Mouse (Mus musculus): Measurements from ENCODE around the gene Ucp3. TPM values are rescaled to one million over a fixed set of nuclear protein-coding genes. Genes with fewer than 3 reads are reported as not detected.

The Ucp3 gene
- total and polyA plus RNA-seq, 3 experiments: 0.13 TPM; not detected in 2

- dilution Hi-C loops (cut with MboI; ENCODE audit: extremely low pct_ligation_motif_present, extremely low pct_unique_long_range_greater_than_20kb, low sequenced_read_pairs): no loop called here
Measured at GRCm38 (mm10) chr7:100520663-100521285, 48.0 kb downstream of the Ucp3 start.

GRCm38 (mm10) chr7:100522222-100522621 lies 49.4 kb downstream of the Ucp3 start:
- Histone ChIP-seq H3K4me3 (replicated peaks in 1 of 3; ENCODE audit: low read depth in 2 of 3, low read length in 2 of 3, poor library complexity in 1 of 3) (no peak overlapping the region), H3K9me3 (replicated peaks; ENCODE audit: low read length) (no peaks in the 10 kb centered on the region), H3K36me3 (replicated peaks in 1 of 2; ENCODE audit: control insufficient read depth in 1 of 2, insufficient read depth in 1 of 2, low read length in 1 of 2) (no peaks in the 10 kb centered on the region), H3K4me1 (ENCODE audit: control insufficient read depth in 1 of 2, insufficient read depth in 2 of 2) (peaks cover 3 to 6% of the 10 kb centered on the region in 2 experiments; a peak in 1 of 4 replicates), H3K4me2 (ENCODE audit: insufficient read depth, low read depth, poor library complexity, severe bottlenecking) (no peak overlapping the region), H3K27me3 (replicated peaks) (no peaks in the 10 kb centered on the region), H3K79me2 (replicated peaks; ENCODE audit: control insufficient read depth, extremely low read depth, insufficient read depth, poor library complexity, severe bottlenecking) (no peaks in the 10 kb centered on the region), H3K27ac (ENCODE audit: insufficient read depth, low read depth) (no peak overlapping the region), H3K9ac (ENCODE audit: insufficient read depth, low read depth) (no peak overlapping the region)
- dilution Hi-C loops (cut with MboI; ENCODE audit: extremely low pct_ligation_motif_present, extremely low pct_unique_long_range_greater_than_20kb, low sequenced_read_pairs) (no loop called here), in situ Hi-C loops (cut with MboI; ENCODE audit: low pct_ligation_motif_present, low pct_unique_long_range_greater_than_20kb, low sequenced_read_pairs) (no loop called here)
- no peak for DNase-seq (ENCODE audit: extremely low read depth)
- TF ChIP-seq USF1 (IDR thresholded peaks at IDR 0.05; ENCODE audit: low read depth, low read length) (no peak), TBP (conservative IDR thresholded peaks at IDR 0.05; ENCODE audit: low read depth, low read length) (no peak), JUND (conservative IDR thresholded peaks at IDR 0.05; ENCODE audit: low read depth, low read length) (no peak), KAT2A (IDR thresholded peaks at IDR 0.05; ENCODE audit: insufficient replicate concordance, low read length) (no peak), RCOR1 (conservative IDR thresholded peaks at IDR 0.05; ENCODE audit: low read depth, low read length) (no peak), NELFE (IDR thresholded peaks at IDR 0.05; ENCODE audit: low read depth, low read length) (no peak), GABPA (IDR thresholded peaks at IDR 0.05; ENCODE audit: insufficient replicate concordance, low read depth, low read length) (no peak), MXI1 (IDR thresholded peaks at IDR 0.05; ENCODE audit: low read depth, low read length) (no peak), CHD1 (IDR thresholded peaks at IDR 0.05; ENCODE audit: low read depth, low read length) (no peak), USF2 (conservative IDR thresholded peaks at IDR 0.05; ENCODE audit: low read depth, low read length) (no peak), CHD2 (IDR thresholded peaks at IDR 0.05; ENCODE audit: low read length) (no peak), SMC3 (IDR thresholded peaks at IDR 0.05; ENCODE audit: low read depth, low read length) (no peak)

More at GRCm38 (mm10) chr7:100520663-100521285, 48.0 kb downstream of the Ucp3 start:
- Histone ChIP-seq H3K4me2 (ENCODE audit: insufficient read depth, low read depth, poor library complexity, severe bottlenecking) (no peak overlapping the region), H3K27me3 (replicated peaks) (no peaks in the 10 kb centered on the region), H3K4me3 (replicated peaks in 1 of 3; ENCODE audit: low read depth in 2 of 3, low read length in 2 of 3, poor library complexity in 1 of 3) (no peak overlapping the region), H3K9me3 (replicated peaks; ENCODE audit: low read length) (no peaks in the 10 kb centered on the region), H3K27ac (ENCODE audit: insufficient read depth, low read depth) (no peak overlapping the region), H3K9ac (ENCODE audit: insufficient read depth, low read depth) (no peak overlapping the region), H3K36me3 (replicated peaks in 1 of 2; ENCODE audit: control insufficient read depth in 1 of 2, insufficient read depth in 1 of 2, low read length in 1 of 2) (no peaks in the 10 kb centered on the region), H3K4me1 (ENCODE audit: control insufficient read depth in 1 of 2, insufficient read depth in 2 of 2) (peaks cover 3 to 6% of the 10 kb centered on the region in 2 experiments; a peak in 1 of 4 replicates), H3K79me2 (replicated peaks; ENCODE audit: control insufficient read depth, extremely low read depth, insufficient read depth, poor library complexity, severe bottlenecking) (no peaks in the 10 kb centered on the region)
- in situ Hi-C loops (cut with MboI; ENCODE audit: low pct_ligation_motif_present, low pct_unique_long_range_greater_than_20kb, low sequenced_read_pairs): no loop called here
- DNase-seq (ENCODE audit: extremely low read depth): peak; percentile 77
- 0 out of 2 replicates have a peak, but pooled peaks have one; percentile 55 for TF ChIP-seq E2F4 (IDR thresholded peaks at IDR 0.05; ENCODE audit: insufficient replicate concordance, low read depth, low read length)
- no peak for TF ChIP-seq GABPA (IDR thresholded peaks at IDR 0.05; ENCODE audit: insufficient replicate concordance, low read depth, low read length)
- peak; percentile 46; the same call in 1 of the 2 replicates for TF ChIP-seq USF2 (conservative IDR thresholded peaks at IDR 0.05; ENCODE audit: low read depth, low read length)
- no peak for TF ChIP-seq MXI1 (IDR thresholded peaks at IDR 0.05; ENCODE audit: low read depth, low read length)
- TF ChIP-seq ZMIZ1 (IDR thresholded peaks at IDR 0.05; ENCODE audit: low read depth, low read length): no peak
- no peak for TF ChIP-seq JUN (IDR thresholded peaks at IDR 0.05; ENCODE audit: insufficient read depth, low read depth, low read length)
- peak; percentile 35; the same call in 1 of the 2 replicates for TF ChIP-seq NELFE (IDR thresholded peaks at IDR 0.05; ENCODE audit: low read depth, low read length)
- peak; percentile 36; the same call in 1 of the 2 replicates for TF ChIP-seq IRF4 (IDR thresholded peaks at IDR 0.05; ENCODE audit: low read depth, low read length)
- TF ChIP-seq ZC3H11A (IDR thresholded peaks at IDR 0.05; ENCODE audit: low read depth, low read length): peak; percentile 73
- TF ChIP-seq TBP (conservative IDR thresholded peaks at IDR 0.05; ENCODE audit: low read depth, low read length): no peak
- peak; percentile 94 for TF ChIP-seq SMC3 (IDR thresholded peaks at IDR 0.05; ENCODE audit: low read depth, low read length)
- peak; percentile 61; the same call in 1 of the 2 replicates for TF ChIP-seq SIN3A (IDR thresholded peaks at IDR 0.05; ENCODE audit: low read length)
- TF ChIP-seq RAD21 (IDR thresholded peaks at IDR 0.05; ENCODE audit: low read depth, low read length): no peak; the same call in none of the 2 replicates
- peak; percentile 23; the same call in 1 of the 2 replicates for TF ChIP-seq BHLHE40 (IDR thresholded peaks at IDR 0.05; ENCODE audit: low read depth, low read length)
- peak; percentile 51 to 98 for TF ChIP-seq CTCF (conservative IDR thresholded peaks at IDR 0.05 in 1 of 2, IDR thresholded peaks at IDR 0.05 in 1 of 2; ENCODE audit: low read depth in 2 of 2, low read length in 2 of 2)
- TF ChIP-seq USF1 (IDR thresholded peaks at IDR 0.05; ENCODE audit: low read depth, low read length): peak; percentile 21; the same call in 1 of the 2 replicates
- no peak for TF ChIP-seq ELF1 (IDR thresholded peaks at IDR 0.05; ENCODE audit: low read depth, low read length)
- 0 out of 2 replicates have a peak, but pooled peaks have one; percentile 24 for TF ChIP-seq MEF2A (IDR thresholded peaks at IDR 0.05; ENCODE audit: borderline replicate concordance, low read depth, low read length)
- TF ChIP-seq UBTF (IDR thresholded peaks at IDR 0.05; ENCODE audit: low read depth, low read length): no peak
- TF ChIP-seq ZNF384 (IDR thresholded peaks at IDR 0.05; ENCODE audit: low read depth, low read length): no peak
- TF ChIP-seq POLR2A (IDR thresholded peaks at IDR 0.05; ENCODE audit: low read depth, low read length): no peak
- no peak for TF ChIP-seq ZKSCAN1 (IDR thresholded peaks at IDR 0.05; ENCODE audit: borderline replicate concordance, low read depth, low read length)
- no peak for TF ChIP-seq POLR2AphosphoS2 (IDR thresholded peaks at IDR 0.05; ENCODE audit: low read depth, low read length)
- TF ChIP-seq NRF1 (IDR thresholded peaks at IDR 0.05; ENCODE audit: low read depth, low read length): 0 out of 2 replicates have a peak, but pooled peaks have one; percentile 10
